Mouse (Mus musculus): ENCODE measurements around the gene Hmcn1. TPM values are rescaled to one million over a fixed set of nuclear protein-coding genes. Genes with fewer than 3 reads are reported as not detected.

Hmcn1 gene
- total and polyA plus RNA-seq, 3 experiments: not detected

DNA sequence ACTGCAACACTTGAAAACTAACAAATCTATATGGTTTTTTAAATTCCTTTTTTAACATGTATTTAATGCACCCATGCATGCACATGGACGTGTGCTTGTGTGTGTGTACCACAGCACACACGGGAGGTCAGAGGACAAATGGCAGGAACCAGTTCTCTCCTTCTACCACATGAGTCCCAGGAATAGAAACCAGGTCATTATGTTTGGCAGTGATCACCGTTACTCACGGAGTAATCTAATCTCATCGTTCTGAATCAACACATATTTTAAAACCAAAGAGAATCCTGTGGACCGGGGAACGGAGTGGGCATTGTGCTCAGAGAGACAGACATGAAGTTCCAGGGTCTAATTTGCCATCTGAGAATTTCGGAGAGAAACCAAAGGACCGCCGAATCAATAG lies 38.3 kb upstream of the Hmcn1 start:
- H3K4me3 ChIP-seq (ENCODE audit: control insufficient read depth in 1 of 2, insufficient read depth in 1 of 2, low read depth in 2 of 2, low read length in 2 of 2): no peak overlapping the region
- TF ChIP-seq ZKSCAN1 (IDR thresholded peaks at IDR 0.05; ENCODE audit: low read depth, low read length): no peak
- no peak for TF ChIP-seq UBTF (IDR thresholded peaks at IDR 0.05; ENCODE audit: borderline replicate concordance, insufficient read depth, low read depth, low read length)
- no peak for TF ChIP-seq MAX (IDR thresholded peaks at IDR 0.05; ENCODE audit: low read length)
- no peak for TF ChIP-seq MYB (IDR thresholded peaks at IDR 0.05; ENCODE audit: low read depth, low read length)
- no peak for TF ChIP-seq MAZ (IDR thresholded peaks at IDR 0.05; ENCODE audit: low read depth, low read length)
- no peak for TF ChIP-seq RAD21 (IDR thresholded peaks at IDR 0.05; ENCODE audit: low read depth, low read length)
- TF ChIP-seq MYC (IDR thresholded peaks at IDR 0.05; ENCODE audit: low read depth, low read length): no peak
- no peak for TF ChIP-seq ZNF384 (IDR thresholded peaks at IDR 0.05; ENCODE audit: low read depth, low read length)
- no peak for TF ChIP-seq KAT2A (conservative IDR thresholded peaks at IDR 0.05; ENCODE audit: low read depth, low read length)
- TF ChIP-seq POLR2A (IDR thresholded peaks at IDR 0.05; ENCODE audit: control insufficient read depth in 1 of 2, insufficient read depth in 1 of 2, low read depth in 1 of 2, low read length in 2 of 2, poor library complexity in 1 of 2): no peak
- TF ChIP-seq ELF1 (IDR thresholded peaks at IDR 0.05; ENCODE audit: low read depth, low read length): no peak
- TF ChIP-seq GABPA (IDR thresholded peaks at IDR 0.05; ENCODE audit: low read depth, low read length): no peak
- TF ChIP-seq JUND (IDR thresholded peaks at IDR 0.05; ENCODE audit: low read depth, low read length): no peak
- TF ChIP-seq E2F4 (IDR thresholded peaks at IDR 0.05; ENCODE audit: borderline replicate concordance, low read depth, low read length): no peak
- no peak for TF ChIP-seq USF1 (IDR thresholded peaks at IDR 0.05; ENCODE audit: low read depth, low read length)
- TF ChIP-seq CHD1 (IDR thresholded peaks at IDR 0.05; ENCODE audit: low read depth, low read length): no peak
- no peak for TF ChIP-seq NRF1 (IDR thresholded peaks at IDR 0.05; ENCODE audit: insufficient read depth, low read depth, low read length, poor library complexity, severe bottlenecking)

GRCm38 (mm10) chr1:151031086-151031485 lies 37.9 kb upstream of the Hmcn1 start:
- Histone ChIP-seq H3K79me2 (ENCODE audit: control insufficient read depth, insufficient read depth, low read length, poor library complexity) (no peaks in the 10 kb centered on the region), H3K9me3 (replicated peaks; ENCODE audit: insufficient read depth, low read length) (no peaks in the 10 kb centered on the region), H3K4me1 (ENCODE audit: control insufficient read depth in 1 of 2, insufficient read depth in 2 of 2, low read length in 2 of 2) (peaks cover 0 to 6% of the 10 kb centered on the region in 2 experiments; a peak in 2 of 4 replicates), H3K27ac (ENCODE audit: control insufficient read depth, low read depth, low read length) (no peak overlapping the region), H3K9ac (ENCODE audit: control insufficient read depth, low read depth, low read length, poor library complexity, severe bottlenecking) (no peak overlapping the region), H3K4me3 (ENCODE audit: control insufficient read depth in 1 of 2, insufficient read depth in 1 of 2, low read depth in 2 of 2, low read length in 2 of 2) (no peak overlapping the region), H3K27me3 (ENCODE audit: control insufficient read depth in 1 of 2, insufficient read depth in 2 of 2, low read length in 2 of 2) (peaks cover 3 to 7% of the 10 kb centered on the region in 2 experiments), H3K36me3 (ENCODE audit: control insufficient read depth in 1 of 2, insufficient read depth in 2 of 2, low read length in 2 of 2) (no peaks in the 10 kb centered on the region; a peak in 1 of 4 replicates)
- TF ChIP-seq CHD2 (IDR thresholded peaks at IDR 0.05; ENCODE audit: low read length): no peak
- no peak for TF ChIP-seq MYC (IDR thresholded peaks at IDR 0.05; ENCODE audit: low read depth, low read length)
- DNase-seq (ENCODE audit: low read depth, low spot score): no peak

More for the DNA sequence above, 38.3 kb upstream of the Hmcn1 start:
- H3K9me3 ChIP-seq (replicated peaks; ENCODE audit: insufficient read depth, low read length): no peaks in the 10 kb centered on the region
- H3K4me1 ChIP-seq (ENCODE audit: control insufficient read depth in 1 of 2, insufficient read depth in 2 of 2, low read length in 2 of 2): peaks cover 0 to 8% of the 10 kb centered on the region in 2 experiments; a peak in 2 of 4 replicates
- no peaks in the 10 kb centered on the region; a peak in 1 of 4 replicates for H3K36me3 ChIP-seq (ENCODE audit: control insufficient read depth in 1 of 2, insufficient read depth in 2 of 2, low read length in 2 of 2)
- no peak overlapping the region for H3K9ac ChIP-seq (ENCODE audit: control insufficient read depth, low read depth, low read length, poor library complexity, severe bottlenecking)
- no peaks in the 10 kb centered on the region for H3K79me2 ChIP-seq (ENCODE audit: control insufficient read depth, insufficient read depth, low read length, poor library complexity)
- no peak overlapping the region for H3K27ac ChIP-seq (ENCODE audit: control insufficient read depth, low read depth, low read length)
- no peak for DNase-seq (ENCODE audit: low read depth, low spot score)
- peaks cover 3 to 7% of the 10 kb centered on the region in 2 experiments for H3K27me3 ChIP-seq (ENCODE audit: control insufficient read depth in 1 of 2, insufficient read depth in 2 of 2, low read length in 2 of 2)
